Mouse (Mus musculus): ENCODE measurements around the gene Gm21988. TPM values are rescaled to one million over a fixed set of nuclear protein-coding genes. Genes with fewer than 3 reads are reported as not detected.
A peak's percentile ranks its signal among the peaks of the same experiment; 100 is the strongest.

The Gm21988 gene
- polyA plus RNA-seq, 1 experiment from 2014 or later = 13.8 TPM

- no peaks in the 10 kb centered on the region for H3K36me3 ChIP-seq (ENCODE audit: control insufficient read depth, insufficient read depth, low read length)
- WGBS = 78% methylated on average over 2 of the region's 2 CpGs
- no peaks in the 10 kb centered on the region for H3K9me3 ChIP-seq (ENCODE audit: control insufficient read depth, low read length)
- no peak overlapping the region for H3K27ac ChIP-seq (ENCODE audit: low read depth, low read length)
- ATAC-seq = no peak
- no peak overlapping the region for H3K4me3 ChIP-seq (ENCODE audit: low read length)
- H3K4me2 ChIP-seq (ENCODE audit: low read length) = no peak overlapping the region
- no peaks in the 10 kb centered on the region for H3K4me1 ChIP-seq (ENCODE audit: control insufficient read depth, insufficient read depth, low read depth, low read length)
- no peak overlapping the region for H3K9ac ChIP-seq (ENCODE audit: low read depth, low read length)
- H3K27me3 ChIP-seq (replicated peaks; ENCODE audit: control insufficient read depth, insufficient read depth, low read length) = peaks cover 2% of the 10 kb centered on the region; the same call in 1 of the 2 replicates
Observed at GRCm38 (mm10) chr11:70206801-70207200, 32.8 kb downstream of the Gm21988 start.

- 40% methylated on average over 5 of the region's 5 CpGs for WGBS
- Histone ChIP-seq H3K9me3 (ENCODE audit: control insufficient read depth, low read length) (no peaks in the 10 kb centered on the region), H3K4me3 (ENCODE audit: low read length) (no peak overlapping the region), H3K27ac (ENCODE audit: low read depth, low read length) (no peak overlapping the region), H3K27me3 (replicated peaks; ENCODE audit: control insufficient read depth, insufficient read depth, low read length) (no peaks in the 10 kb centered on the region), H3K4me1 (ENCODE audit: control insufficient read depth, insufficient read depth, low read depth, low read length) (no peaks in the 10 kb centered on the region), H3K4me2 (ENCODE audit: low read length) (no peak overlapping the region), H3K9ac (ENCODE audit: low read depth, low read length) (no peak overlapping the region), H3K36me3 (ENCODE audit: control insufficient read depth, insufficient read depth, low read length) (no peaks in the 10 kb centered on the region)
- 0 out of 2 replicates have a peak, but pooled peaks have one; percentile 52 for ATAC-seq
Observed at GRCm38 (mm10) chr11:70201691-70202090, 37.9 kb downstream of the Gm21988 start.

GRCm38 (mm10) chr11:70200036-70200608 is 39.5 kb downstream of the Gm21988 start:
- no peak overlapping the region for H3K9ac ChIP-seq (ENCODE audit: low read depth, low read length)
- no peak overlapping the region for H3K4me3 ChIP-seq (ENCODE audit: low read length)
- no peaks in the 10 kb centered on the region for H3K36me3 ChIP-seq (ENCODE audit: control insufficient read depth, insufficient read depth, low read length)
- no peaks in the 10 kb centered on the region for H3K27me3 ChIP-seq (replicated peaks; ENCODE audit: control insufficient read depth, insufficient read depth, low read length)
- H3K27ac ChIP-seq (ENCODE audit: low read depth, low read length) = no peak overlapping the region
- ATAC-seq = no peak
- no peaks in the 10 kb centered on the region for H3K4me1 ChIP-seq (ENCODE audit: control insufficient read depth, insufficient read depth, low read depth, low read length)
- WGBS = 89% methylated on average over 5 of the region's 5 CpGs
- no peaks in the 10 kb centered on the region for H3K9me3 ChIP-seq (ENCODE audit: control insufficient read depth, low read length)
- H3K4me2 ChIP-seq (ENCODE audit: low read length) = no peak overlapping the region

- 86% methylated on average over 8 of the region's 8 CpGs for WGBS
- no peak for ATAC-seq
- no peaks in the 10 kb centered on the region for H3K27me3 ChIP-seq (replicated peaks; ENCODE audit: control insufficient read depth, insufficient read depth, low read length)
- no peaks in the 10 kb centered on the region for H3K9me3 ChIP-seq (ENCODE audit: control insufficient read depth, low read length)
- no peak overlapping the region for H3K27ac ChIP-seq (ENCODE audit: low read depth, low read length)
- no peak overlapping the region for H3K9ac ChIP-seq (ENCODE audit: low read depth, low read length)
- H3K36me3 ChIP-seq (ENCODE audit: control insufficient read depth, insufficient read depth, low read length) = no peaks in the 10 kb centered on the region
- no peak overlapping the region for H3K4me2 ChIP-seq (ENCODE audit: low read length)
- no peaks in the 10 kb centered on the region for H3K4me1 ChIP-seq (ENCODE audit: control insufficient read depth, insufficient read depth, low read depth, low read length)
- no peak overlapping the region for H3K4me3 ChIP-seq (ENCODE audit: low read length)
Observed at GRCm38 (mm10) chr11:70199107-70199506, 40.5 kb downstream of the Gm21988 start.

- 90% methylated on average over 3 of the region's 3 CpGs for WGBS
- no peak for ATAC-seq
- Histone ChIP-seq H3K4me3 (ENCODE audit: low read length) (no peak overlapping the region), H3K27me3 (replicated peaks; ENCODE audit: control insufficient read depth, insufficient read depth, low read length) (no peaks in the 10 kb centered on the region), H3K4me2 (ENCODE audit: low read length) (no peak overlapping the region), H3K36me3 (ENCODE audit: control insufficient read depth, insufficient read depth, low read length) (no peaks in the 10 kb centered on the region), H3K9ac (ENCODE audit: low read depth, low read length) (no peak overlapping the region), H3K9me3 (ENCODE audit: control insufficient read depth, low read length) (no peaks in the 10 kb centered on the region), H3K4me1 (ENCODE audit: control insufficient read depth, insufficient read depth, low read depth, low read length) (no peaks in the 10 kb centered on the region), H3K27ac (ENCODE audit: low read depth, low read length) (no peak overlapping the region)
Observed at GRCm38 (mm10) chr11:70198332-70198731, 41.3 kb downstream of the Gm21988 start.

- Histone ChIP-seq H3K4me2 (ENCODE audit: low read length) (no peak overlapping the region), H3K36me3 (ENCODE audit: control insufficient read depth, insufficient read depth, low read length) (no peaks in the 10 kb centered on the region), H3K9ac (ENCODE audit: low read depth, low read length) (no peak overlapping the region), H3K27ac (ENCODE audit: low read depth, low read length) (no peak overlapping the region), H3K4me1 (ENCODE audit: control insufficient read depth, insufficient read depth, low read depth, low read length) (no peaks in the 10 kb centered on the region), H3K4me3 (ENCODE audit: low read length) (no peak overlapping the region), H3K9me3 (ENCODE audit: control insufficient read depth, low read length) (no peaks in the 10 kb centered on the region), H3K27me3 (replicated peaks; ENCODE audit: control insufficient read depth, insufficient read depth, low read length) (no peaks in the 10 kb centered on the region)
- no peak for ATAC-seq
- WGBS = 56% methylated on average over 11 of the region's 11 CpGs
Observed at GRCm38 (mm10) chr11:70193354-70194285, 46.0 kb downstream of the Gm21988 start.

- 90% methylated on average over 4 of the region's 4 CpGs for WGBS
Observed at GRCm38 (mm10) chr11:70192157-70192556, 47.5 kb downstream of the Gm21988 start.

GRCm38 (mm10) chr11:70191188-70191587 is 48.4 kb downstream of the Gm21988 start:
- H3K9me3 ChIP-seq (ENCODE audit: control insufficient read depth, low read length) = no peaks in the 10 kb centered on the region
- H3K4me1 ChIP-seq (ENCODE audit: control insufficient read depth, insufficient read depth, low read depth, low read length) = no peaks in the 10 kb centered on the region
- H3K4me2 ChIP-seq (ENCODE audit: low read length) = no peak overlapping the region
- H3K9ac ChIP-seq (ENCODE audit: low read depth, low read length) = no peak overlapping the region
- ATAC-seq = no peak
- H3K4me3 ChIP-seq (ENCODE audit: low read length) = no peak overlapping the region
- H3K36me3 ChIP-seq (ENCODE audit: control insufficient read depth, insufficient read depth, low read length) = no peaks in the 10 kb centered on the region
- H3K27ac ChIP-seq (ENCODE audit: low read depth, low read length) = no peak overlapping the region
- H3K27me3 ChIP-seq (replicated peaks; ENCODE audit: control insufficient read depth, insufficient read depth, low read length) = no peaks in the 10 kb centered on the region
- WGBS = 87% methylated on average over 6 of the region's 6 CpGs

More at GRCm38 (mm10) chr11:70192157-70192556, 47.5 kb downstream of the Gm21988 start:
- Histone ChIP-seq H3K4me2 (ENCODE audit: low read length) (no peak overlapping the region), H3K36me3 (ENCODE audit: control insufficient read depth, insufficient read depth, low read length) (no peaks in the 10 kb centered on the region), H3K4me1 (ENCODE audit: control insufficient read depth, insufficient read depth, low read depth, low read length) (no peaks in the 10 kb centered on the region), H3K9ac (ENCODE audit: low read depth, low read length) (no peak overlapping the region), H3K27me3 (replicated peaks; ENCODE audit: control insufficient read depth, insufficient read depth, low read length) (no peaks in the 10 kb centered on the region), H3K27ac (ENCODE audit: low read depth, low read length) (no peak overlapping the region), H3K9me3 (ENCODE audit: control insufficient read depth, low read length) (no peaks in the 10 kb centered on the region), H3K4me3 (ENCODE audit: low read length) (no peak overlapping the region)
- ATAC-seq = no peak

- H3K4me3 ChIP-seq (ENCODE audit: low read length) = no peak overlapping the region
- 77% methylated on average over 28 of the region's 28 CpGs for WGBS
- H3K27ac ChIP-seq (ENCODE audit: low read depth, low read length) = no peak overlapping the region
- H3K36me3 ChIP-seq (ENCODE audit: control insufficient read depth, insufficient read depth, low read length) = no peaks in the 10 kb centered on the region
- H3K27me3 ChIP-seq (replicated peaks; ENCODE audit: control insufficient read depth, insufficient read depth, low read length) = no peaks in the 10 kb centered on the region
- no peak overlapping the region for H3K4me2 ChIP-seq (ENCODE audit: low read length)
- no peak overlapping the region for H3K9ac ChIP-seq (ENCODE audit: low read depth, low read length)
- H3K9me3 ChIP-seq (ENCODE audit: control insufficient read depth, low read length) = no peaks in the 10 kb centered on the region
- H3K4me1 ChIP-seq (ENCODE audit: control insufficient read depth, insufficient read depth, low read depth, low read length) = no peaks in the 10 kb centered on the region
- no peak for ATAC-seq
Observed at GRCm38 (mm10) chr11:70189319-70190134, 50.1 kb downstream of the Gm21988 start.
